Mouse (Mus musculus): Measurements from ENCODE around the gene Plppr2. TPM values are rescaled to one million over a fixed set of nuclear protein-coding genes. Genes with fewer than 3 reads are reported as not detected.

Gene Plppr2
- polyA plus RNA-seq, 1 experiment, result 14.9 TPM

GRCm38 (mm10) chr9:21927208-21927753, 9.6 kb upstream of the Plppr2 start, which contains the start of the genes Ccdc159 and Tmem205:
TSS of gene Ccdc159 (plus strand) at chr9:21927471.
TSS of gene Tmem205 (minus strand) at chr9:21927556.
- Histone ChIP-seq H3K4me3 (ENCODE audit: insufficient read depth, low read length) (peak within 1 kb of the TSS; percentile 54), H3K27ac (ENCODE audit: insufficient read depth, low read length) (peak within 1 kb of the TSS; percentile 20; the same call in 1 of the 2 replicates), H3K4me1 (ENCODE audit: control insufficient read depth, insufficient read depth, low read length) (peaks cover 5% of the 10 kb centered on the region; the same call in 1 of the 2 replicates)
- peak; percentile 86 for TF ChIP-seq POLR2A (IDR thresholded peaks at IDR 0.05; ENCODE audit: low read depth, low read length)
- TF ChIP-seq CTCF (IDR thresholded peaks at IDR 0.05; ENCODE audit: borderline replicate concordance, insufficient read depth, low read length), result no peak

GRCm38 (mm10) chr9:21929208-21929607, 7.6 kb upstream of the Plppr2 start:
- no peak overlapping the region for H3K27ac ChIP-seq (ENCODE audit: insufficient read depth, low read length)
- H3K4me1 ChIP-seq (ENCODE audit: control insufficient read depth, insufficient read depth, low read length), result peaks cover 2% of the 10 kb centered on the region; the same call in 1 of the 2 replicates
- TF ChIP-seq CTCF (IDR thresholded peaks at IDR 0.05; ENCODE audit: borderline replicate concordance, insufficient read depth, low read length) (no peak), POLR2A (IDR thresholded peaks at IDR 0.05; ENCODE audit: low read depth, low read length) (no peak)
- no peak overlapping the region for H3K4me3 ChIP-seq (ENCODE audit: insufficient read depth, low read length)

GRCm38 (mm10) chr9:21932006-21932405, 4.8 kb upstream of the Plppr2 start:
- Histone ChIP-seq H3K27ac (ENCODE audit: insufficient read depth, low read length) (no peak overlapping the region), H3K4me1 (ENCODE audit: control insufficient read depth, insufficient read depth, low read length) (no peaks in the 10 kb centered on the region), H3K4me3 (ENCODE audit: insufficient read depth, low read length) (no peak overlapping the region)
- TF ChIP-seq CTCF (IDR thresholded peaks at IDR 0.05; ENCODE audit: borderline replicate concordance, insufficient read depth, low read length), result no peak
- no peak for TF ChIP-seq POLR2A (IDR thresholded peaks at IDR 0.05; ENCODE audit: low read depth, low read length)

GRCm38 (mm10) chr9:21932445-21933137, 4.2 kb upstream of the Plppr2 start:
- TF ChIP-seq CTCF (IDR thresholded peaks at IDR 0.05; ENCODE audit: borderline replicate concordance, insufficient read depth, low read length), result no peak
- TF ChIP-seq POLR2A (IDR thresholded peaks at IDR 0.05; ENCODE audit: low read depth, low read length), result no peak
- Histone ChIP-seq H3K27ac (ENCODE audit: insufficient read depth, low read length) (no peak overlapping the region), H3K4me1 (ENCODE audit: control insufficient read depth, insufficient read depth, low read length) (peaks cover under 1% of the 10 kb centered on the region), H3K4me3 (ENCODE audit: insufficient read depth, low read length) (no peak overlapping the region)

GRCm38 (mm10) chr9:21934021-21934420, 2.8 kb upstream of the Plppr2 start:
- TF ChIP-seq POLR2A (IDR thresholded peaks at IDR 0.05; ENCODE audit: low read depth, low read length) (no peak), CTCF (IDR thresholded peaks at IDR 0.05; ENCODE audit: borderline replicate concordance, insufficient read depth, low read length) (no peak)
- peaks cover 3% of the 10 kb centered on the region for H3K4me1 ChIP-seq (ENCODE audit: control insufficient read depth, insufficient read depth, low read length)

GRCm38 (mm10) chr9:21935466-21936131, 1.2 kb upstream of the Plppr2 start:
- Histone ChIP-seq H3K4me1 (ENCODE audit: control insufficient read depth, insufficient read depth, low read length) (peaks cover 3% of the 10 kb centered on the region), H3K4me3 (ENCODE audit: insufficient read depth, low read length) (no peak overlapping the region), H3K27ac (ENCODE audit: insufficient read depth, low read length) (no peak overlapping the region)
- TF ChIP-seq POLR2A (IDR thresholded peaks at IDR 0.05; ENCODE audit: low read depth, low read length) (no peak), CTCF (IDR thresholded peaks at IDR 0.05; ENCODE audit: borderline replicate concordance, insufficient read depth, low read length) (no peak)

More at GRCm38 (mm10) chr9:21934021-21934420, 2.8 kb upstream of the Plppr2 start:
- no peak overlapping the region for H3K4me3 ChIP-seq (ENCODE audit: insufficient read depth, low read length)
- H3K27ac ChIP-seq (ENCODE audit: insufficient read depth, low read length), result no peak overlapping the region

GRCm38 (mm10) chr9:21937711-21938175, 910 bp downstream of the Plppr2 start:
- peaks cover 3% of the 10 kb centered on the region for H3K4me1 ChIP-seq (ENCODE audit: control insufficient read depth, insufficient read depth, low read length)
- H3K4me3 ChIP-seq (ENCODE audit: insufficient read depth, low read length), result 0 out of 2 replicates have a peak overlapping the region, but pooled peaks have one; percentile 40
- no peak overlapping the region for H3K27ac ChIP-seq (ENCODE audit: insufficient read depth, low read length)
- TF ChIP-seq CTCF (IDR thresholded peaks at IDR 0.05; ENCODE audit: borderline replicate concordance, insufficient read depth, low read length), result no peak
- no peak for TF ChIP-seq POLR2A (IDR thresholded peaks at IDR 0.05; ENCODE audit: low read depth, low read length)

GRCm38 (mm10) chr9:21938234-21938855, 1.5 kb downstream of the Plppr2 start:
- Histone ChIP-seq H3K4me3 (ENCODE audit: insufficient read depth, low read length) (no peak overlapping the region), H3K4me1 (ENCODE audit: control insufficient read depth, insufficient read depth, low read length) (peaks cover 3% of the 10 kb centered on the region), H3K27ac (ENCODE audit: insufficient read depth, low read length) (no peak overlapping the region)
- no peak for TF ChIP-seq POLR2A (IDR thresholded peaks at IDR 0.05; ENCODE audit: low read depth, low read length)
- TF ChIP-seq CTCF (IDR thresholded peaks at IDR 0.05; ENCODE audit: borderline replicate concordance, insufficient read depth, low read length), result no peak

- H3K4me1 ChIP-seq (ENCODE audit: control insufficient read depth, insufficient read depth, low read length), result no peaks in the 10 kb centered on the region
- no peak overlapping the region for H3K4me3 ChIP-seq (ENCODE audit: insufficient read depth, low read length)
- TF ChIP-seq POLR2A (IDR thresholded peaks at IDR 0.05; ENCODE audit: low read depth, low read length) (no peak), CTCF (IDR thresholded peaks at IDR 0.05; ENCODE audit: borderline replicate concordance, insufficient read depth, low read length) (no peak)
These were observed 6.2 kb downstream of the Plppr2 start for GRCm38 (mm10) chr9:21943046-21943445.

More at GRCm38 (mm10) chr9:21943046-21943445, 6.2 kb downstream of the Plppr2 start:
- H3K27ac ChIP-seq (ENCODE audit: insufficient read depth, low read length), result no peak overlapping the region

All from embryonic fibroblast, embryonic 13.5 days (primary cell).